Mouse (Mus musculus): Measurements from ENCODE around the gene Tnni2. TPM values are rescaled to one million over a fixed set of nuclear protein-coding genes. Genes with fewer than 3 reads are reported as not detected.

The Tnni2 gene
- polyA plus RNA-seq, 1 experiment from 2014 or later, result 2.4 TPM

- ATAC-seq (ENCODE audit: borderline replicate concordance, extremely low read depth, low FRiP score, low TSS enrichment), result peak; percentile 27; the same call in 1 of the 2 replicates
- Histone ChIP-seq H3K27ac (peak overlapping the region; percentile 89), H3K9ac (no peak overlapping the region), H3K9me3 (no peaks in the 10 kb centered on the region), H3K4me2 (no peak overlapping the region), H3K27me3 (no peaks in the 10 kb centered on the region), H3K36me3 (no peaks in the 10 kb centered on the region), H3K4me1 (peaks cover 38% of the 10 kb centered on the region), H3K4me3 (no peak overlapping the region)
- WGBS, result 47% methylated on average over 7 of the region's 7 CpGs
These were observed 28.6 kb downstream of the Tnni2 start for GRCm38 (mm10) chr7:142470171-142470691.

GRCm38 (mm10) chr7:142470808-142471413, 29.3 kb downstream of the Tnni2 start:
- no peak overlapping the region for H3K4me3 ChIP-seq
- H3K27ac ChIP-seq, result peak overlapping the region; percentile 89
- no peaks in the 10 kb centered on the region for H3K9me3 ChIP-seq
- H3K4me2 ChIP-seq, result peak overlapping the region; percentile 54; the same call in 1 of the 2 replicates
- 16% methylated on average over 4 of the region's 4 CpGs for WGBS
- peak; percentile 68 for ATAC-seq (ENCODE audit: borderline replicate concordance, extremely low read depth, low FRiP score, low TSS enrichment)
- H3K4me1 ChIP-seq, result peaks cover 38% of the 10 kb centered on the region
- no peaks in the 10 kb centered on the region for H3K27me3 ChIP-seq
- no peaks in the 10 kb centered on the region for H3K36me3 ChIP-seq
- no peak overlapping the region for H3K9ac ChIP-seq

- Histone ChIP-seq H3K4me1 (peaks cover 38% of the 10 kb centered on the region), H3K4me3 (peak overlapping the region; percentile 22), H3K27ac (peak overlapping the region; percentile 89), H3K9me3 (no peaks in the 10 kb centered on the region), H3K4me2 (peak overlapping the region; percentile 54), H3K36me3 (no peaks in the 10 kb centered on the region), H3K9ac (peak overlapping the region; percentile 16; the same call in 1 of the 2 replicates), H3K27me3 (no peaks in the 10 kb centered on the region)
- peak; percentile 6; the same call in 1 of the 2 replicates for ATAC-seq (ENCODE audit: borderline replicate concordance, extremely low read depth, low FRiP score, low TSS enrichment)
- WGBS, result 40% methylated on average over 6 of the region's 6 CpGs
These were observed 29.8 kb downstream of the Tnni2 start for GRCm38 (mm10) chr7:142471414-142471861.

- H3K9ac ChIP-seq, result peak overlapping the region; percentile 16
- 35% methylated on average over 15 of the region's 15 CpGs for WGBS
- H3K27ac ChIP-seq, result peak overlapping the region; percentile 89
- no peaks in the 10 kb centered on the region for H3K36me3 ChIP-seq
- ATAC-seq (ENCODE audit: borderline replicate concordance, extremely low read depth, low FRiP score, low TSS enrichment), result peak; percentile 7; the same call in 1 of the 2 replicates
- H3K27me3 ChIP-seq, result no peaks in the 10 kb centered on the region
- peak overlapping the region; percentile 54 for H3K4me2 ChIP-seq
- no peaks in the 10 kb centered on the region for H3K9me3 ChIP-seq
- peak overlapping the region; percentile 22 for H3K4me3 ChIP-seq
- H3K4me1 ChIP-seq, result peaks cover 43% of the 10 kb centered on the region
These were observed 30.4 kb downstream of the Tnni2 start for GRCm38 (mm10) chr7:142471884-142472570.

- H3K4me2 ChIP-seq, result peak overlapping the region; percentile 54
- H3K9me3 ChIP-seq, result no peaks in the 10 kb centered on the region
- no peak for ATAC-seq (ENCODE audit: borderline replicate concordance, extremely low read depth, low FRiP score, low TSS enrichment)
- H3K4me1 ChIP-seq, result peaks cover 44% of the 10 kb centered on the region
- peak overlapping the region; percentile 89 for H3K27ac ChIP-seq
- whole genome bisulfite sequencing, result 87% methylated on average over 4 of the region's 4 CpGs
- no peaks in the 10 kb centered on the region for H3K27me3 ChIP-seq
- H3K36me3 ChIP-seq, result no peaks in the 10 kb centered on the region
- no peak overlapping the region for H3K9ac ChIP-seq
- peak overlapping the region; percentile 22 for H3K4me3 ChIP-seq
These were observed 31.3 kb downstream of the Tnni2 start for GRCm38 (mm10) chr7:142472936-142473335.

- Histone ChIP-seq H3K27ac (peak overlapping the region; percentile 89), H3K4me2 (peak overlapping the region; percentile 54), H3K9me3 (no peaks in the 10 kb centered on the region), H3K4me1 (peaks cover 44% of the 10 kb centered on the region), H3K36me3 (no peaks in the 10 kb centered on the region), H3K9ac (no peak overlapping the region), H3K27me3 (no peaks in the 10 kb centered on the region), H3K4me3 (peak overlapping the region; percentile 22)
- WGBS, result 87% methylated on average over 2 of the region's 2 CpGs
- no peak for ATAC-seq (ENCODE audit: borderline replicate concordance, extremely low read depth, low FRiP score, low TSS enrichment)
These were observed 31.9 kb downstream of the Tnni2 start for GRCm38 (mm10) chr7:142473476-142473875.

GRCm38 (mm10) chr7:142474799-142475198, 33.2 kb downstream of the Tnni2 start:
- Histone ChIP-seq H3K27ac (peak overlapping the region; percentile 89), H3K4me2 (peak overlapping the region; percentile 54), H3K4me1 (peaks cover 44% of the 10 kb centered on the region), H3K9ac (peak overlapping the region; percentile 44), H3K36me3 (no peaks in the 10 kb centered on the region), H3K27me3 (no peaks in the 10 kb centered on the region), H3K4me3 (peak overlapping the region; percentile 38), H3K9me3 (no peaks in the 10 kb centered on the region)
- 53% methylated on average over 14 of the region's 14 CpGs for WGBS
- ATAC-seq (ENCODE audit: borderline replicate concordance, extremely low read depth, low FRiP score, low TSS enrichment), result peak; percentile 51; the same call in 1 of the 2 replicates

- Histone ChIP-seq H3K4me2 (peak overlapping the region; percentile 54), H3K4me1 (peaks cover 47% of the 10 kb centered on the region), H3K9ac (peak overlapping the region; percentile 44), H3K27ac (peak overlapping the region; percentile 89), H3K4me3 (peak overlapping the region; percentile 38), H3K27me3 (no peaks in the 10 kb centered on the region), H3K9me3 (no peaks in the 10 kb centered on the region), H3K36me3 (no peaks in the 10 kb centered on the region)
- no peak for ATAC-seq (ENCODE audit: borderline replicate concordance, extremely low read depth, low FRiP score, low TSS enrichment)
- 38% methylated on average over 7 of the region's 7 CpGs for WGBS
These were observed 34.0 kb downstream of the Tnni2 start for GRCm38 (mm10) chr7:142475641-142476040.

GRCm38 (mm10) chr7:142476271-142476670, 34.7 kb downstream of the Tnni2 start:
- H3K4me1 ChIP-seq, result peaks cover 48% of the 10 kb centered on the region
- H3K4me3 ChIP-seq, result peak overlapping the region; percentile 38
- H3K27ac ChIP-seq, result peak overlapping the region; percentile 89
- no peaks in the 10 kb centered on the region for H3K9me3 ChIP-seq
- WGBS, result 80% methylated on average over 5 of the region's 5 CpGs
- no peaks in the 10 kb centered on the region for H3K27me3 ChIP-seq
- H3K9ac ChIP-seq, result peak overlapping the region; percentile 44
- ATAC-seq (ENCODE audit: borderline replicate concordance, extremely low read depth, low FRiP score, low TSS enrichment), result no peak
- no peaks in the 10 kb centered on the region for H3K36me3 ChIP-seq
- peak overlapping the region; percentile 54 for H3K4me2 ChIP-seq

GRCm38 (mm10) chr7:142476795-142477452, 35.3 kb downstream of the Tnni2 start:
- ATAC-seq (ENCODE audit: borderline replicate concordance, extremely low read depth, low FRiP score, low TSS enrichment), result no peak
- peak overlapping the region; percentile 54 for H3K4me2 ChIP-seq
- 66% methylated on average over 13 of the region's 13 CpGs for WGBS
- no peaks in the 10 kb centered on the region for H3K27me3 ChIP-seq
- H3K4me3 ChIP-seq, result peak overlapping the region; percentile 38
- H3K9ac ChIP-seq, result peak overlapping the region; percentile 44
- H3K9me3 ChIP-seq, result no peaks in the 10 kb centered on the region
- peaks cover 48% of the 10 kb centered on the region for H3K4me1 ChIP-seq
- H3K36me3 ChIP-seq, result no peaks in the 10 kb centered on the region
- H3K27ac ChIP-seq, result peak overlapping the region; percentile 89

GRCm38 (mm10) chr7:142478001-142478400, 36.4 kb downstream of the Tnni2 start:
- Histone ChIP-seq H3K9ac (peak overlapping the region; percentile 44; the same call in 1 of the 2 replicates), H3K27ac (peak overlapping the region; percentile 89), H3K9me3 (no peaks in the 10 kb centered on the region), H3K27me3 (no peaks in the 10 kb centered on the region), H3K4me1 (peaks cover 48% of the 10 kb centered on the region), H3K4me2 (peak overlapping the region; percentile 54), H3K4me3 (peak overlapping the region; percentile 38), H3K36me3 (no peaks in the 10 kb centered on the region)
- no peak for ATAC-seq (ENCODE audit: borderline replicate concordance, extremely low read depth, low FRiP score, low TSS enrichment)
- WGBS, result 89% methylated on average over 6 of the region's 6 CpGs

Measured in lung, embryonic 15.5 days (tissue).